Mouse (Mus musculus) A20 (cell line): Measurements from ENCODE around the gene Slc25a19.

Source experiments
- DNase-seq: peaks from one replicate; pipeline ENCODE4 v3.0.0-alpha.2; 2011; ENCODE audit warnings: low read depth, low spot score

Slc25a19 gene

GRCm38 (mm10) chr11:115618732-115619516 is 9.2 kb downstream of the Slc25a19 start:
- DNase-seq = no peak

DNA sequence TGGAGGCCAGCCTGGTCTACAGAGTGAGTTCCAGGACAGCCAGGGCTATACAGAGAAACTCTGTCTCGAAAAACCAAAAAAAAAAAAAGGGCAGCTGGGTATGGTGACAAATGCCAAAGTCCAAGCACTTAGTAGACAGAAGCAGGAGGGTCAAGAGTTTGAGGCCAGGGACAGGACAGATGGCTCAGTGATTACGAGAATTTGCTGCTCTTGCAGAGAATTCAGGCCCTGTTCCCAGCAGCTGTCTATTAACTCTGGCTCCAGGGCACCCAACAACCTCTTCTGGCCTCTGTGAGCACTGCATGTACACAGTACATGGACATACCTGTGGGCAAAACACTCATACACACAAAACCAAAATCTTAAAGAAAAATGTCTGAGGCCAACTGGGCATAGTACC is 10.1 kb downstream of the Slc25a19 start:
- no peak for DNase-seq

GRCm38 (mm10) chr11:115616893-115617292 is 11.2 kb downstream of the Slc25a19 start:
- DNase-seq = no peak

- DNase-seq = no peak
Measured at GRCm38 (mm10) chr11:115616371-115616770, 11.7 kb downstream of the Slc25a19 start.

DNA sequence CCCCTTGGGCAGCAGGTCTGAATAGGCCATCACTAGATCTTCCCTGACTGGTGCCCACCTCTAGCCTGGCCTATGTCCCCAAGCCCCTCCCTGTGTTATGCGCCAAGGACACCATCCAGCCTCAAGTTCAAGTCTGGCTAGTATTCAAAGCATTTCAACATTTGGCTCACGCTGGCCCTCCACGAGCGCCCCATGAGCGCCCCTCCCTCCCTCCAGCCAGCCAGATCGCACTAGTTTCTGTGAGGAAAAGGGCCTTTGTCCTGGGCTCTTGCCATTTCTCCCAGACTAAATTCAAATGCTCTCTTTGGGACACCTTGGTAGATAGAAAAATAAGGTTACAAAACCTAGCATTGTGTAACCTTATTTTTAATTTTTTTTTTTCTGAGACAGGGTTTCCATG is 12.2 kb downstream of the Slc25a19 start:
- no peak for DNase-seq

- DNase-seq = no peak
Measured at GRCm38 (mm10) chr11:115615108-115615825, 12.8 kb downstream of the Slc25a19 start.

DNA sequence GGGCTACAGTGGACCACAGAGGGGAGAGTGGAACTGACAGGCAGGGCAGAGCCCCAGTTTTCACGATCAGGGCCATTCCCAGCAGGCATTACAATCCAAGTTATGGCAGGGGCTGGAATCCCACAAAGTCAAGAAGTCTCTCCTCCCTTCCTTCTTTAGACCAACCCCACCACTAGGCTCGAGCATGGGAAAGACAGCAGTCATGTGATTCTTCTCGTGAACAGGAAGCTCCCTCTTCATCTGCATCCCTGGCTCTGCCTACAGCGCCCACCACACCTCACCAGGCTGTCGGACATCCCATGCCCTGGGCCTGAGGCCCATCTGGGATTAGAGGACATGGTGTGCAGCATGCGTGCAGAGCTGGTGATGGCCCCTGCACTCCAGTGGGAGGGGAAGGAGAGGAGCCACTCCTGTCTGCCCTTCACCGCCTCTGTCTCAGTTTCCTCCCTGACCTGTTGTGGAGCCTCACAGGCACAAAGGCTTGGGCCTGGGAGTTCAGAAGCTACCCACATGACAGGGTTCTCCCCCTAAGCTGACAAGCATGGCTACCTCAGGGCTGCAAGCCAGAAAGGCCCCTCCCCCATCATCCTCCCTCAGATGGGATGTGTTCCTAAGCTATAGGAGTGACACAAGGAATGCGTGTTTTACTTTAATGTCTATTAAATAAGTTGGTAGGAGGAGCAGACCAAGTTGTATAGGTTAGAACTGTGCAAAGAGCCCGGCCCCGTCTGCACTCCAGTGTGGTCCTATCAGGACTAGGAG is 13.6 kb downstream of the Slc25a19 start:
- peak; percentile 32 for DNase-seq

DNA sequence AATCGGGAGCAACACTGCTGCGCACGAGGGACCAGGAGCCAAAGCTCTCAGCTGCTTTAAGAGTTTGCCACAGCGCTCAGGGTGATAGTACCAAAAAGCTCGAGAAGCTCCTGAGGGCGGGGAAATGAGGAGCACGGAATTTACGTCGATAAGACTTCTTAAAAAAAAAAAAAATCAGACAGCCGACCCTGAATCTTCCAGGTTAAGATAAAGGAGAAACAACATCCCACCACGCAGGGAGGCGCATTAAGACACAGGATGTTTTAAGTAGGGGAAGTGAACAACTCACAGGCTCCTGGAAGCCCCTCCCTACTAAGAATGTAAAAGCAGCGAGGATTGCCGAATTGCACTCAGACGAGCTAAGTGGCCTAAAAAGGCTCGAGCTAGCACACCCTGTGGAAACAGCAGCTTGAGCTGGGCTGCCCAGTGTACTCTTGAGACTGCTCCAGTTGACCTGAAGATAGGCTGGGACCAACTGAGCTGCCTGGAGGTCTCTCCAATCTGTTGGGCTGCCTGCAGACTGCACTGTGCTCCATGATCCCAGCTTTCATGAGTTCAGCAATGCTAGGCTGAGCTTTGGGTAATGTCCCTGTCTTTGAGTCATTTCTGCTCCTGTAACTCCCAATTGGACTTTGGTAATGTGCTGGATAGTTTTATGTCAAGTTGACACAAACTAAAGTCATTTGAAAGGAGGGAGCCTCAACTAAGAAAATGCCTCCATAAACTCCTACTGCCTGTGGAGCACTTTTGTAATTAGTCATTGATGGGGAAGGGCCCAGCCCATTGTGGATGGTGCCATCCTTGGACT is 14.8 kb downstream of the Slc25a19 start:
- no peak for DNase-seq

- peak; percentile 100 for DNase-seq
Measured at GRCm38 (mm10) chr11:115612410-115613137, 15.5 kb downstream of the Slc25a19 start, which contains the start of gene Mif4gd. Gene Mif4gd (minus strand): TSS chr11:115612969.

GRCm38 (mm10) chr11:115612059-115612409 is 16.1 kb downstream of the Slc25a19 start:
- DNase-seq = peak; percentile 76

DNA sequence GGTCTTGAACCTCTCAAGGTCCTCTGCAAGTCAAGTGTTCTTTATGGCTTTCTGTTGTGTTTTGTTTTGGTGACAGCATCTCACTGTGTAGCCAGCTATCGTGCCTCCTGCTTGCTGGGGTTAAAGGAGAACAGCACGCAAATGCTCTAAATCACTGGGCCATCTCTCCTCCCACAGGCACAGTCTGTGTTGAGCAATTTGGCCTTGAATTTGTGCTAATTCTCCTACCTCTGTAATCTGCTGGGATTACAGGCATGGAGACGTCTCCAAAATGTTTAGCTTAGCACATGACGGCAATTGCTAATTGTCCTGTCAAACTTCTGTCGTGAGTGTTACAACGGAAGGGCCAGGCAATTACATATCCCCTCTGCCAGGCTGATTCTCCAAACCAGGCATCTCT is 16.9 kb downstream of the Slc25a19 start:
- no peak for DNase-seq

GRCm38 (mm10) chr11:115609576-115609975 is 18.5 kb downstream of the Slc25a19 start:
- no peak for DNase-seq

GRCm38 (mm10) chr11:115608421-115609399 is 19.4 kb downstream of the Slc25a19 start:
- peak; percentile 61 for DNase-seq

DNA sequence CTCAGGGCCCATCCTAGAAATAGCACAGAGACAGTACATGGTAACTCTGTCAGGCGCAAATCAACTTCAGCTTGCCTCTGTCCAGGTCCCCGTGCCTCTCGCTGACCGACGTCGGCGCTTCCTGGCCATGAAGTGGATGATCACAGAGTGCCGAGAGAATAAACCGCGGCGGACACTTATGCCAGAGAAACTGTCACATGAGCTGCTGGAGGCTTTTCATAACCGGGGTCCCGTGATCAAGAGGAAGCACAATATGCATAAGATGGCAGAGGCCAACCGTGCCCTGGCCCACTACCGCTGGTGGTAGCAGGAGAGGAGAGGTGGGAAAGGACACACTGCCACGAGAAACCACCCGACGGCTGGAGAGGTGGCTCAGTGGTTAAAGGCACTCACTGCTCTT is 21.4 kb downstream of the Slc25a19 start:
- DNase-seq = no peak

DNA sequence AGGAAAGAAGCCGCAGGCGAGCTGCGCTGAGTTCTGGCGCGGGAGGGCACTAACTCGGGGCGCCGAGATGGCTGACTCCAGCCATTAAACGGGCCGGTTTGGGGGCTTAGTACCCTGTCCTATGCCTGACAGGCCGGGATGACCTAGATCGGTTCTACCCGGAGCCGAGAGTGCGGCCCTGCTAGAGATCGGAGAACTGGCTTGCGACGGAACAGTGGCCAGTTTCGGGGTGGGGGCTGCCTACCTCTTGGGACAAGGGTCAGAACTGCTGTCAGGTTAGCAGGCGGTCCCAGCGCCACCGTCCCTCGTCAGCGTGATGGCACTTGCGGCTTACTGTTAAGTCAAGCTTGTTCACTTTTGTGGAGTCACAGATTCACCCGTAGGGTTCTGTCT is 23.8 kb downstream of the Slc25a19 start:
- DNase-seq = no peak

- DNase-seq = peak; percentile 99
Measured at GRCm38 (mm10) chr11:115603476-115604303, 24.4 kb downstream of the Slc25a19 start, which contains the start of the genes Mrps7 and Gga3. Gene Mrps7 (plus strand): TSS chr11:115603925. Gene Gga3 (minus strand): TSS chr11:115604051.

- DNase-seq = no peak
Measured at GRCm38 (mm10) chr11:115603128-115603475, 25.0 kb downstream of the Slc25a19 start.

DNA sequence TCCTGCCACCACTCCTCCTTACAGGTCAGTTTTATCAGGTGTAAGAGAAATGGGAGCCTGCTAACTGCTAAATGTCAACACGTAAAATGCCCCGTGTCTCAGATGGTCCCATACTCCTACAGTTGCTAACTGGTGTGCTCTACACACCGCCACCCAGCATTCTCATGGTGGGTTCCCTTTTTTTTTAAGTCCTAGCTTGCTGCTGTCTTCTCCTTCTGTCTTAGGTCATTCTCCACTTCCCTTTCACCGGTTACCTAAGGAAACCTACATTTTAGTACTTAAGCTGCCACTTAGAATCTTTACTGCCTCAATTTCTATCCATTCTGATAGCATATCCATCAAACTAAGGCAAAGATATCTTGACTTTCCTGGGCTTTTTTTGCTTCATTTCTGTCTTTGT is 26.9 kb downstream of the Slc25a19 start:
- peak; percentile 72 for DNase-seq

GRCm38 (mm10) chr11:115600743-115601142 is 27.4 kb downstream of the Slc25a19 start:
- DNase-seq = peak; percentile 71
